Mouse (Mus musculus) erythroblast, embryonic 14.5 days (primary cell): ENCODE data around the gene Hnrnpd.

Experiments
- GATA1 ChIP-seq: IDR thresholded peaks from 2 replicates; pipeline ENCODE4 v1.6.1; 2012; ENCODE audit warnings: low read length, inconsistent platforms, mixed read lengths
- TAL1 ChIP-seq: IDR thresholded peaks from 3 replicates; pipeline ENCODE4 v1.6.1; 2012; ENCODE audit warnings: low read length, inconsistent platforms, mixed read lengths

- TF ChIP-seq TAL1 (no peak), GATA1 (peak; percentile 30; the same call in 1 of the 2 replicates)
These were observed 26.7 kb upstream of the Hnrnpd start for GRCm38 (mm10) chr5:100005431-100005830.
